Mouse (Mus musculus): ENCODE data around the gene Grap. TPM values are rescaled to one million over a fixed set of nuclear protein-coding genes. Genes with fewer than 3 reads are reported as not detected.

The Grap gene
- polyA plus RNA-seq, 1 experiment from 2014 or later, result 4.9 TPM

DNA sequence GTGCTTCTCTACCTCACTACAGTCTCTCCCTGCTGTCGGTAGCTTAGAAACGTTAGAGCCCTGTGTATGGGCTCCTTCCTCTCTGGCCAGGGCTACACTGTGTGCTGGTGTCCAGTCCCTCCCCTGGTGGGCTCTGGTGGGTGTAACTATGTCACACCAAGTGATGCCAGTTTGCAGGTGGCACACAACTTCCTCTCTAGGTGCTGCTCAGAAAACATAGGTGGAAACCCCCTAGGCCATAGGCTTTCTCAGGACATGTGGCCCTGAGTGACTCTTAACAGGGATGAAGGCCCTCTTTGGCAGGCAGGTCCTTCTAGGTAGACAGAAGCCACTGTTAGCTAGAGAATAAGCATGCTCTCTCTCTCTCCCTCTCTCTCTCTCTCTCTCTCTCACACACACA lies 4.4 kb downstream of the Grap start:
- Histone ChIP-seq H3K36me3 (ENCODE audit: control insufficient read depth, insufficient read depth, low read length) (no peaks in the 10 kb centered on the region), H3K4me1 (replicated peaks; ENCODE audit: control insufficient read depth, insufficient read depth) (no peaks in the 10 kb centered on the region), H3K4me3 (ENCODE audit: low read depth, low read length) (no peak overlapping the region), H3K27me3 (ENCODE audit: control insufficient read depth, insufficient read depth, low read length) (no peaks in the 10 kb centered on the region), H3K9me3 (ENCODE audit: control insufficient read depth, low read length) (no peaks in the 10 kb centered on the region), H3K4me2 (replicated peaks; ENCODE audit: low read depth) (no peak overlapping the region), H3K9ac (ENCODE audit: low read length) (no peak overlapping the region), H3K27ac (replicated peaks) (no peak overlapping the region)
- ATAC-seq (ENCODE audit: low FRiP score, low TSS enrichment) (no peak), DNase-seq (ENCODE audit: low spot score) (no peak)
- WGBS, result 60% methylated on average over 2 of the region's 2 CpGs
- no peak for TF ChIP-seq CTCF (IDR thresholded peaks at IDR 0.05; ENCODE audit: low read depth)
- TF ChIP-seq EP300 (optimal IDR thresholded peaks at IDR 0.05), result no peak

DNA sequence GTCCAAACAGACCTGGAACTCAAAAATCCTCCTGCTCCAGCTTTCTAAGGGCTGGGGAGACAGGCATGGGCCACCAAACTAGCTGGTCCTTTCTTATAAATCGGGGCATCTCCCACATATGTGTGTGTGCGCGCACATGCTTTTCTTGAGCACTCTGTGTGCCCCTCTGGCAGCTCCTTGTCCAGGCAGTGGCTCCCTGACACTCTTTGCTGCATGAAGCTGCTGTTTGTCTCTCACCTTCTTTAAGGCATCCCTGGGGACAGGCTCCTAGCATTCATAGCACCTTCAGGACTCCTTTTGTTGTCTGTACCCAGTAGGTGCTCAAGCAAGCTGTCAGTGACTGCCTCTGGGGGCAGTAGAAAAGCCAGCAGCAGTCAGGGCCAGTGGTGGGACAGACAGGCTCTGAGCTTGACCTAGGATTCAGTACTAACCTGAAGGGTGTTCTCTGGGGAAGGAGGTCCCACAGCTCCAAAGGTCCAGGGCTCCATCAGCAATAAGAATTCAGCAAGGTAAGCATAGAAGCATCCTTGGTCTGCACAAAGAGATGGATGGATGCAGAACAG lies 5.4 kb downstream of the Grap start:
- TF ChIP-seq EP300 (optimal IDR thresholded peaks at IDR 0.05) (no peak), CTCF (IDR thresholded peaks at IDR 0.05; ENCODE audit: low read depth) (no peak)
- 88% methylated on average over 3 of the region's 3 CpGs for WGBS
- no peak overlapping the region for H3K4me2 ChIP-seq (replicated peaks; ENCODE audit: low read depth)
- ATAC-seq (ENCODE audit: low FRiP score, low TSS enrichment) (no peak), DNase-seq (ENCODE audit: low spot score) (no peak)
- H3K4me3 ChIP-seq (ENCODE audit: low read depth, low read length), result no peak overlapping the region
- no peaks in the 10 kb centered on the region for H3K27me3 ChIP-seq (ENCODE audit: control insufficient read depth, insufficient read depth, low read length)
- H3K36me3 ChIP-seq (ENCODE audit: control insufficient read depth, insufficient read depth, low read length), result no peaks in the 10 kb centered on the region
- no peak overlapping the region for H3K27ac ChIP-seq (replicated peaks)
- H3K9me3 ChIP-seq (ENCODE audit: control insufficient read depth, low read length), result no peaks in the 10 kb centered on the region
- no peaks in the 10 kb centered on the region for H3K4me1 ChIP-seq (replicated peaks; ENCODE audit: control insufficient read depth, insufficient read depth)
- no peak overlapping the region for H3K9ac ChIP-seq (ENCODE audit: low read length)

GRCm38 (mm10) chr11:61659011-61659858 lies 6.2 kb downstream of the Grap start:
- H3K27me3 ChIP-seq (ENCODE audit: control insufficient read depth, insufficient read depth, low read length), result no peaks in the 10 kb centered on the region
- no peak overlapping the region for H3K27ac ChIP-seq (replicated peaks)
- 74% methylated on average over 4 of the region's 4 CpGs for WGBS
- H3K9me3 ChIP-seq (ENCODE audit: control insufficient read depth, low read length), result no peaks in the 10 kb centered on the region
- H3K36me3 ChIP-seq (ENCODE audit: control insufficient read depth, insufficient read depth, low read length), result no peaks in the 10 kb centered on the region
- TF ChIP-seq EP300 (optimal IDR thresholded peaks at IDR 0.05) (no peak), CTCF (IDR thresholded peaks at IDR 0.05; ENCODE audit: low read depth) (no peak)
- no peaks in the 10 kb centered on the region for H3K4me1 ChIP-seq (replicated peaks; ENCODE audit: control insufficient read depth, insufficient read depth)
- ATAC-seq (ENCODE audit: low FRiP score, low TSS enrichment), result no peak
- no peak overlapping the region for H3K4me3 ChIP-seq (ENCODE audit: low read depth, low read length)
- peak overlapping the region; percentile 13; the same call in 1 of the 2 replicates for H3K9ac ChIP-seq (ENCODE audit: low read length)
- DNase-seq (ENCODE audit: low spot score), result no peak
- no peak overlapping the region for H3K4me2 ChIP-seq (replicated peaks; ENCODE audit: low read depth)

DNA sequence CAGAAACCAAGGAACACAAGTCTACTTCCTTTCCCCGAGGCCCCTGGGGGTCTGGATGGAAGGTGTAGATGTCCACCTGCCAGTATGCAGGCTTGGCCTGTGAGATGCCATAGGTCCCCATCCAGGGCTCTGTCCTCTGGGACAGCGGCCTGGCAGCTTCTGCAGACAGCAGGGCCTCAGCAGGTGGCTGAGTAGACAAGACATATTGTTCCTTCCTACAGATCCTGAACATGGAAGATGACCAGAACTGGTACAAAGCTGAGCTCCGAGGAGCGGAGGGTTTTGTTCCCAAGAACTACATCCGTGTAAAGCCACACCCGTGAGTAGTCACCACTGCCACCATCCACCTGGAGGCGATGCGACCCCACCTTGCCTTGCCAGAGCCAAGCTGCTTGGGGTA lies 6.9 kb downstream of the Grap start:
- TF ChIP-seq CTCF (IDR thresholded peaks at IDR 0.05; ENCODE audit: low read depth), result no peak
- no peak for TF ChIP-seq EP300 (optimal IDR thresholded peaks at IDR 0.05)
- Histone ChIP-seq H3K4me1 (replicated peaks; ENCODE audit: control insufficient read depth, insufficient read depth) (no peaks in the 10 kb centered on the region), H3K4me3 (ENCODE audit: low read depth, low read length) (no peak overlapping the region), H3K9me3 (ENCODE audit: control insufficient read depth, low read length) (no peaks in the 10 kb centered on the region), H3K27ac (replicated peaks) (no peak overlapping the region), H3K36me3 (ENCODE audit: control insufficient read depth, insufficient read depth, low read length) (no peaks in the 10 kb centered on the region), H3K4me2 (replicated peaks; ENCODE audit: low read depth) (no peak overlapping the region), H3K27me3 (ENCODE audit: control insufficient read depth, insufficient read depth, low read length) (no peaks in the 10 kb centered on the region), H3K9ac (ENCODE audit: low read length) (no peak overlapping the region)
- ATAC-seq (ENCODE audit: low FRiP score, low TSS enrichment) (no peak), DNase-seq (ENCODE audit: low spot score) (no peak)
- WGBS, result 79% methylated on average over 8 of the region's 8 CpGs

GRCm38 (mm10) chr11:61660806-61661392 lies 7.8 kb downstream of the Grap start:
- WGBS, result 71% methylated on average over 7 of the region's 7 CpGs
- H3K36me3 ChIP-seq (ENCODE audit: control insufficient read depth, insufficient read depth, low read length), result no peaks in the 10 kb centered on the region
- TF ChIP-seq EP300 (optimal IDR thresholded peaks at IDR 0.05), result no peak
- TF ChIP-seq CTCF (IDR thresholded peaks at IDR 0.05; ENCODE audit: low read depth), result no peak
- no peak overlapping the region for H3K9ac ChIP-seq (ENCODE audit: low read length)
- no peak for ATAC-seq (ENCODE audit: low FRiP score, low TSS enrichment)
- no peak for DNase-seq (ENCODE audit: low spot score)
- H3K9me3 ChIP-seq (ENCODE audit: control insufficient read depth, low read length), result no peaks in the 10 kb centered on the region
- no peak overlapping the region for H3K4me2 ChIP-seq (replicated peaks; ENCODE audit: low read depth)
- H3K27me3 ChIP-seq (ENCODE audit: control insufficient read depth, insufficient read depth, low read length), result no peaks in the 10 kb centered on the region
- H3K27ac ChIP-seq (replicated peaks), result no peak overlapping the region
- no peaks in the 10 kb centered on the region for H3K4me1 ChIP-seq (replicated peaks; ENCODE audit: control insufficient read depth, insufficient read depth)
- no peak overlapping the region for H3K4me3 ChIP-seq (ENCODE audit: low read depth, low read length)

DNA sequence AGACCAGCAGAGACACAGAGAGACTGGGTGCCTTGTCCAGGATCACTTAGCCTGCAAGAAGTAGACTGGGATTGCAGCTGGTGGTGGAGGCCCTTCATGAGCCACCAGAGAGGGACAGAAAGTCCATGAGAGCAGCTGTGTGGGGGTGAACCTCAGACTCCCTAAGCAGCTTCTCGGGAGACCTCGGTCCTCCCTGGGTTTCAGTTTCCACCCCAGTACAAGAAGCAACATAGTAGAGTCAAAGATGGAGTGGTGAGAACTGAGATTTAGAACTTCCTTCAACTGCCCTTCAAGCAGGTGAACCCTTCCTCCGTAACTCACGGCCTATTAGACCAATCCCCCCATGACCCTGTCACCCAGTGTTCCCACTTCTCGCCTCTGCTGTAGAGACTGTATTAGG lies 9.1 kb downstream of the Grap start:
- no peaks in the 10 kb centered on the region for H3K27me3 ChIP-seq (ENCODE audit: control insufficient read depth, insufficient read depth, low read length)
- H3K27ac ChIP-seq (replicated peaks), result no peak overlapping the region
- 87% methylated on average over 5 of the region's 5 CpGs for WGBS
- H3K4me2 ChIP-seq (replicated peaks; ENCODE audit: low read depth), result no peak overlapping the region
- no peak overlapping the region for H3K9ac ChIP-seq (ENCODE audit: low read length)
- DNase-seq (ENCODE audit: low spot score) (no peak), ATAC-seq (ENCODE audit: low FRiP score, low TSS enrichment) (no peak)
- TF ChIP-seq EP300 (optimal IDR thresholded peaks at IDR 0.05), result no peak
- no peak for TF ChIP-seq CTCF (IDR thresholded peaks at IDR 0.05; ENCODE audit: low read depth)
- H3K9me3 ChIP-seq (ENCODE audit: control insufficient read depth, low read length), result no peaks in the 10 kb centered on the region
- no peaks in the 10 kb centered on the region for H3K4me1 ChIP-seq (replicated peaks; ENCODE audit: control insufficient read depth, insufficient read depth)
- no peaks in the 10 kb centered on the region for H3K36me3 ChIP-seq (ENCODE audit: control insufficient read depth, insufficient read depth, low read length)
- no peak overlapping the region for H3K4me3 ChIP-seq (ENCODE audit: low read depth, low read length)
